Mouse (Mus musculus): ENCODE measurements at regions not wholly inside any gene's neighbourhood (a gene's known extent, or its start where the extent isn't known, plus 50 kb on each side); places are given as distances from the start of the nearest gene placed in this dataset.

DNA sequence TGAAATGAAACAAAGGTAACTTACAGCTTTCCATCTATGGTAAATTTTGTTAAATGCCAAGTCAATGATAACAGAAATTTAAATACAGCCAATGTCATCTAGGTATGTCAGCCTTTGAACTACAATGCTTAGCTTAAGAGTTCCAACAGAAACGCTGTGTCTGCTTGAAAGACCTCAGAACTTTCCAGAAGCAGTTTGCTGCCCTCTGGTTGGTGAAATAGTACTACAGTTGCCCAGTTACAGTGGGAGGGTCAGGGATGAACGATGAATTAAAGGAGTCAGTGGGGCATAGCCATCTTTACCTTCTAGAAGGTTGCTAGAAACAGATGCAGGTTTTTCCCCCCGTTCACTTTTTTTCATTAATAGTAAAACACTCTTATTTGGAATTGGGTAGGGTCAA is 201.0 kb upstream of the Klf12 start:
- 81% methylated on average over 3 of the region's 3 CpGs for WGBS
- H3K27me3 ChIP-seq (ENCODE audit: control insufficient read depth, insufficient read depth, low read depth, low read length): no peaks in the 10 kb centered on the region
- no peak overlapping the region for H3K27ac ChIP-seq (ENCODE audit: low read length)
- H3K4me3 ChIP-seq (ENCODE audit: low read depth, low read length): no peak overlapping the region
- no peak overlapping the region for H3K4me2 ChIP-seq (ENCODE audit: low read length)
- ATAC-seq: no peak
- no peak overlapping the region for H3K9ac ChIP-seq (ENCODE audit: low read depth, low read length)
- H3K36me3 ChIP-seq (ENCODE audit: control insufficient read depth, insufficient read depth, low read length): no peaks in the 10 kb centered on the region
- no peaks in the 10 kb centered on the region for H3K4me1 ChIP-seq (ENCODE audit: control insufficient read depth, insufficient read depth, low read length)
- no peaks in the 10 kb centered on the region for H3K9me3 ChIP-seq (replicated peaks; ENCODE audit: control insufficient read depth, low read length, poor library complexity, severe bottlenecking)

DNA sequence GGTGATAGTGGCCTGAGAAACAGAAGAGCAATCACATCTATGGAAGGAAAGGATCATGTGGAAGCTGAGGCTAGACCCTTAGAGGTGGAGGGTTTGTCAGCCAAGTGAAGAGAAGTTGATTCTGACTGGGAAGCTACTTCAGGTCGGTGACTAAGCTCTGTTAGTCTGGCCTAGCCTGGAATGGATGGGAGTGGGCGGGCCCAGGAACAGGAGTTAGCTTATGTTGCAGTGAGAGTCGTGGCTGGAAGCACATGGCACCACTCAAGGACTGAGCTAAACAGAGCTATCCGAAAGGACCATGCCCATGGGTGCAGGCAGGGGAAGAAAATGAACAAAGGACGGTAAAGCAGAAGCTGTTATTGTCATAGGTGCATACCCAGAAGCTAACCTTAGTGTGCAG is 199.6 kb upstream of the Klf12 start:
- Histone ChIP-seq H3K9me3 (replicated peaks; ENCODE audit: control insufficient read depth, low read length, poor library complexity, severe bottlenecking) (no peaks in the 10 kb centered on the region), H3K27ac (ENCODE audit: low read length) (no peak overlapping the region), H3K4me1 (ENCODE audit: control insufficient read depth, insufficient read depth, low read length) (no peaks in the 10 kb centered on the region), H3K4me2 (ENCODE audit: low read length) (no peak overlapping the region), H3K27me3 (ENCODE audit: control insufficient read depth, insufficient read depth, low read depth, low read length) (no peaks in the 10 kb centered on the region), H3K4me3 (ENCODE audit: low read depth, low read length) (no peak overlapping the region), H3K36me3 (ENCODE audit: control insufficient read depth, insufficient read depth, low read length) (no peaks in the 10 kb centered on the region), H3K9ac (ENCODE audit: low read depth, low read length) (no peak overlapping the region)
- no peak for ATAC-seq
- 76% methylated on average over 5 of the region's 5 CpGs for WGBS

DNA sequence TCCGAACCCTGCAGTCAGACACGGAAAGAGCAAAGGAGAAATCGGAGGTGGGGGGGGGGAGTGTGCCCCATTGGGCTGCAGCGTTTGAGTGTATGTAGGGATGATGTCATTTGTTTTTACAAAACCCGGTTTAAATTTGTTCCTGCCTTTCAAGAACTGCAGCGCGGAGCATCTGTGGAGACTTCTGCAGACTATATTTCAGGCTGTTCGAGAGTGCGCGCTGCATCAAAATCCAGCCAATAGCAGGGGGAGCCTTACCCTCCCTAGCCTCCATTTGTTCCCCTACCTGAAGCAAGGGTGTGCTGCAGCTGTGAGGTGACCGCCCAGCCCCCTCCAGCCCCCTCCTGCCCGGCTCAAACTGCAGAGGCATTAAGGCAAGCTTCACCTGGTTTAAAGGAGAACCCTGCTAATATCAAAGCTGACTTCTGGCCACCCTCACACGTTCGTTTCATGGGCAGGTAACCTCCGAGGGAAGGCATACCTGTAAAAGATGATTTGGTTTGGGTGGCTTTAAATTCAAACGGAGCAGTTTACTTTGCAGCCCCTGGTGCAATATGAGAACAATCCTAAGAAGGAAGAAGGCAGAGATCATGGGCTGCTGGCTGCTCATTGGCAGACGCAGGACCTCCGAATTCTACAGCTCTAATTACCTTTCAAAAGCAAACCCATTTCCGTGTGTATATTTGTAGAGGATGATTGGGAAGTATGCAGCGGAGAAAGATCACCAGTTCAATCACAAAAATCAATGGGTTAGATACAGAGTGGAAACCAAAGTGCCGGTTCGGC is 193.3 kb upstream of the Klf12 start:
- Histone ChIP-seq H3K27ac (ENCODE audit: low read length) (peak overlapping the region; percentile 23; the same call in 1 of the 2 replicates), H3K27me3 (ENCODE audit: control insufficient read depth, insufficient read depth, low read depth, low read length) (no peaks in the 10 kb centered on the region), H3K4me3 (ENCODE audit: low read depth, low read length) (peak overlapping the region; percentile 36), H3K4me1 (ENCODE audit: control insufficient read depth, insufficient read depth, low read length) (peaks cover 3% of the 10 kb centered on the region), H3K9me3 (replicated peaks; ENCODE audit: control insufficient read depth, low read length, poor library complexity, severe bottlenecking) (no peaks in the 10 kb centered on the region), H3K36me3 (ENCODE audit: control insufficient read depth, insufficient read depth, low read length) (no peaks in the 10 kb centered on the region), H3K4me2 (ENCODE audit: low read length) (peak overlapping the region; percentile 62), H3K9ac (ENCODE audit: low read depth, low read length) (peak overlapping the region; percentile 57)
- 7% methylated on average over 22 of the region's 22 CpGs for WGBS
- peak; percentile 97 for ATAC-seq

DNA sequence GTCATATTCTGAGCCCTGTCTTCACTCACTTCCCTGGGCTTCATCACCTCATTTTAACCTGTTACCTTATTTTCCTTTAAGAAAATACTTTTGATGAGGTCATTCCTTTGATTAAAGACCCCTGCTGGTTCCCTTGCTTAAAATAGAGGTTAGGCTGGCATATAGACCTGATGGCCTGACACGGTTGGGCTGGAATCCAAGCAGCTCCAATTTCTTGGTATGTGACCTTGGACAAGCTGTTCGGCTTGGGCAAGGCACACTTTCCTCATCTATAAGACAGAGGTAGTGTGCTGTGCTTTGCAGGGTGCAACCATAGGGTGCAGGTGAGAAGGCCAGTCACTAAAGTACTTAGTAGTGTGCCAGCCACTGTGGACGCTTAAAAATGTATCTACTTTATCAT is 183.8 kb upstream of the Klf12 start:
- no peaks in the 10 kb centered on the region for H3K36me3 ChIP-seq (ENCODE audit: control insufficient read depth, insufficient read depth, low read length)
- no peaks in the 10 kb centered on the region for H3K4me1 ChIP-seq (ENCODE audit: control insufficient read depth, insufficient read depth, low read length)
- H3K4me2 ChIP-seq (ENCODE audit: low read length): no peak overlapping the region
- WGBS: 88% methylated on average over 3 of the region's 3 CpGs
- no peak overlapping the region for H3K27ac ChIP-seq (ENCODE audit: low read length)
- H3K9ac ChIP-seq (ENCODE audit: low read depth, low read length): no peak overlapping the region
- ATAC-seq: no peak
- no peak overlapping the region for H3K4me3 ChIP-seq (ENCODE audit: low read depth, low read length)
- no peaks in the 10 kb centered on the region for H3K27me3 ChIP-seq (ENCODE audit: control insufficient read depth, insufficient read depth, low read depth, low read length)
- no peaks in the 10 kb centered on the region for H3K9me3 ChIP-seq (replicated peaks; ENCODE audit: control insufficient read depth, low read length, poor library complexity, severe bottlenecking)

DNA sequence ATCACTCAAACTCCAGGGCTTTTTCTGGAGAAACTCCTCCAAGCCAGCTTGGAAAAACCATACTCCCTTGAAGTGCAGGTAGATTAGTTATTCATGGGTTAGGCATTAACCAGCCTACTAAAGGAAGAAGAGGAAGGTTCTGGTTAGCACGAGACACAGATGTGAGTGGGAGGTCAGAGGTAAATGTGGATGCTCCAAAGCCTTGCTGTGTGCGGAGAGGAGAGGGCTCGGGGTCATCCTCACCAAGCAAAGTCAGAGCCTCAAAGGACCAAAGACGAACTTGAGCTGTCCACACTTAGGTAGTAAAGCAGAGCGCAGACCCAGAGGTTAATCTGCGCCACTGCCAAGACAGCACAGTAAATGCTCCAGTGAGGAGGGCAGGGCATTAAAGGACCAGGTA is 177.8 kb upstream of the Klf12 start:
- 83% methylated on average over 6 of the region's 6 CpGs for WGBS
- Histone ChIP-seq H3K4me1 (ENCODE audit: control insufficient read depth, insufficient read depth, low read length) (peaks cover 41% of the 10 kb centered on the region), H3K4me2 (ENCODE audit: low read length) (no peak overlapping the region), H3K9me3 (replicated peaks; ENCODE audit: control insufficient read depth, low read length, poor library complexity, severe bottlenecking) (no peaks in the 10 kb centered on the region), H3K4me3 (ENCODE audit: low read depth, low read length) (no peak overlapping the region), H3K9ac (ENCODE audit: low read depth, low read length) (no peak overlapping the region), H3K27ac (ENCODE audit: low read length) (peak overlapping the region; percentile 72; the same call in 1 of the 2 replicates), H3K27me3 (ENCODE audit: control insufficient read depth, insufficient read depth, low read depth, low read length) (no peaks in the 10 kb centered on the region), H3K36me3 (ENCODE audit: control insufficient read depth, insufficient read depth, low read length) (no peaks in the 10 kb centered on the region)
- no peak for ATAC-seq

DNA sequence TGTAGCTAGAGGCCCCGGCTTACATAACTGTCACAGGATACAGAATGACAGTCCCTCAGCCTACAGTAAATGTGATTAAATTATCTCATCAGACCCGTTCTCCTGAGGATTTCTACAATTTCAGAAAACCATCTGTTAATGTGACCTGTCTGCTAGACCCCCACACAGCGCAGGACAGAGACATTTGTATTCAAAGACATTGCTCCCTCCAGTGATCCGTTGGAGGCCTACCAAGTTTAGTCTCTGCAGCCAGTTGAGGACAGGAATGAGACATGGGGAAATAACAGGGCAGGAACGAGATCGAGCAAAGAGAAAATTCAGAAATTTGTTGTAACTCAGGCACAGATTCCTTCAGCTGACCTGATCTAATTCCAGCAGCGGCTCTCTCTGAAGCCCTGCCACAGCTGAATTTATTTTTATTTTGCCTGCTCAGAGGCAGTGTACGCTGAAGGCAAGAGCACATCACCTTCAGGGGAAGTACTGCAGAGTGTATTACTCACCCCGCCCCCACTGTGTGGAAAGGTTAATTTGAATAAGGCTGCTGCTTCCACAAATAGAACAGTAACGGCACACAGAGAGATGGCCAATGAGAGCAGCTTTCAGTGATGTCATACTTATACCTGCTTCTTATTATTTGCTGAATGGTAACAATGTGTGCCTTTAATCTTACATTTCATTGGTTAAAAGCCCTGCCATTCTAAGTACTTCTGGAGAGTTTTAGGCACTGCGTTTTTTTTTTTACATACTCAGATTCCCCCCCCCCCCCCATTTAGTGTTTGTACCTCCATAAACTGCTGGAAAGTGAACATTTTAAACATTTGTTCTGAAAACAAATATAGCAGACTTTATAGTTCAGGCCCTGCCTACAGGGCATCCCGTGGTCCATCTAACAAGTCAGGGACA is 176.9 kb upstream of the Klf12 start:
- peak overlapping the region; percentile 42 for H3K9ac ChIP-seq (ENCODE audit: low read depth, low read length)
- WGBS: 22% methylated on average over 12 of the region's 12 CpGs

DNA sequence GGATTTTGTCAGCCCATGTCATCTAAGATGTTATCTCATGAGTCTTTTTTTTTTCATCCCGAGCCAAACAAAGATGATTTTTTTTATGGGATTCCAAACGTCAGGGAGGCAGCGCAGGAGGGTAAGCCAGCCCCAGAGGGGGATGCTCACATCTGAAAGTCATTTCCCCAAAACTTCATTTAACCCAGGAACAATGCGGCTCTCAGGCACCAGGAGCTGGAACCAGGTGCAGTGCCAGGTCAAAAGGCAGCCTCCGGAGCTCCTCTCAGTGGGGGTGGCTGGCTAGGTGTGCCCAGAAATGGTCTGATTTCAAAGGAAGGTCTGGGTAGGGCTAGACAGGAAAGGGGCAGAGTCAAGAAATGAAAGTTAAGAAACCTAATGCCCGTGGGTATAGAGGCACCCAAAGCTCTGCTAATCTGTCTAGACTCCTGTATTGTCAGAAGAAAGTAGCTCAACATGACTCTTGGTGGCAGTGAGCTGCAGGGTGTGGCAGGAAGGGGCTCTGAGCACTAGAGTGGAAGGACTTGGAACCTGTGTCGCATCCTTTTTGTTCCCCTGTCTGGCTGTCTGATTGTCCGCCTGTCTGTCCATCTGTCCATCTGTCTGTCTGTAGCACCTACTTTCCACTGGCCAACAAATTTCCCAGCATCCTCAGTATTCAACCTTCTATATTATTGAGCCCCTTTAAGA is 175.3 kb upstream of the Klf12 start:
- H3K4me2 ChIP-seq (ENCODE audit: low read length): peak overlapping the region; percentile 62
- no peak for ATAC-seq
- no peaks in the 10 kb centered on the region for H3K27me3 ChIP-seq (ENCODE audit: control insufficient read depth, insufficient read depth, low read depth, low read length)
- peak overlapping the region; percentile 26 for H3K4me3 ChIP-seq (ENCODE audit: low read depth, low read length)
- peak overlapping the region; percentile 93 for H3K27ac ChIP-seq (ENCODE audit: low read length)
- peaks cover 41% of the 10 kb centered on the region for H3K4me1 ChIP-seq (ENCODE audit: control insufficient read depth, insufficient read depth, low read length)
- H3K36me3 ChIP-seq (ENCODE audit: control insufficient read depth, insufficient read depth, low read length): no peaks in the 10 kb centered on the region
- no peaks in the 10 kb centered on the region for H3K9me3 ChIP-seq (replicated peaks; ENCODE audit: control insufficient read depth, low read length, poor library complexity, severe bottlenecking)
- peak overlapping the region; percentile 63 for H3K9ac ChIP-seq (ENCODE audit: low read depth, low read length)
- 11% methylated on average over 8 of the region's 8 CpGs for WGBS

More for the DNA sequence above, 176.9 kb upstream of the Klf12 start:
- no peaks in the 10 kb centered on the region for H3K27me3 ChIP-seq (ENCODE audit: control insufficient read depth, insufficient read depth, low read depth, low read length)
- H3K9me3 ChIP-seq (replicated peaks; ENCODE audit: control insufficient read depth, low read length, poor library complexity, severe bottlenecking): no peaks in the 10 kb centered on the region
- peak overlapping the region; percentile 72 for H3K27ac ChIP-seq (ENCODE audit: low read length)
- ATAC-seq: peak; percentile 92
- H3K4me3 ChIP-seq (ENCODE audit: low read depth, low read length): peak overlapping the region; percentile 11; the same call in 1 of the 2 replicates
- peaks cover 41% of the 10 kb centered on the region for H3K4me1 ChIP-seq (ENCODE audit: control insufficient read depth, insufficient read depth, low read length)
- H3K4me2 ChIP-seq (ENCODE audit: low read length): peak overlapping the region; percentile 47
- H3K36me3 ChIP-seq (ENCODE audit: control insufficient read depth, insufficient read depth, low read length): no peaks in the 10 kb centered on the region

DNA sequence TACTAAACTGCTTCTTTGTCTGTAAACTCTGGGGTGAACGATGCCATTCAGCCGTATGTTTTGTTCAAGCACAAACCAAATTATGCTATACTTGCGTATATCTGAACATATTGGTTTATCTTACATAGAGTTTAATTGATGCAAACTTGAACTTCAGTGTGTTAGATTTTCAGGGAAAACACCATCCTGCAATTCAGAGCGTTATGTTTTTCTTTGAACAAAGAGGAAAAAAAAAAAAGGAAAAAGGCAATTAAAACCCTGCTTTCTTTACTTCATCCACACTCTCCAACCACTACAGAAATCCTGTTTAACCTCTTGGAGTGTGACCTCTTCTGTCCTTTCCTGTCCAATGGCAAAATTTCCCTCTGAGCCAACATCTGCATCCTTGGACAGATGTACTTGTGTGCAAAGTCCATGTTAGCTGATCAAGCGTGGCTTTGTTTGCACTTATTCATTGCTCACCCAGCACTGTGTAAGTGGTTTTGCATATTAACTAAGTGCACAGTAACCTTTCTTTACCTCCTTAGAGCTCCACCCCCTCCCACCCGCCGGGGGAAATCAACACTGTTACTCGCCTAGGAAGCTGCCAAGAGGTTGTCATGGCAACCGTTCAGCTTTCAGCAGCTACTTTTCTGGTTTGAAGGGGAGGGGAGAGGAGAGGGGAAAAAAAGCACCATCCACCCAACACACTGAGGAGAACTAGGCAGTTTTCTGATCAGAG is 174.4 kb upstream of the Klf12 start:
- Histone ChIP-seq H3K4me2 (ENCODE audit: low read length) (peak overlapping the region; percentile 62), H3K27me3 (ENCODE audit: control insufficient read depth, insufficient read depth, low read depth, low read length) (no peaks in the 10 kb centered on the region), H3K9ac (ENCODE audit: low read depth, low read length) (no peak overlapping the region; the same call in 1 of the 2 replicates), H3K9me3 (replicated peaks; ENCODE audit: control insufficient read depth, low read length, poor library complexity, severe bottlenecking) (no peaks in the 10 kb centered on the region), H3K27ac (ENCODE audit: low read length) (peak overlapping the region; percentile 93), H3K4me3 (ENCODE audit: low read depth, low read length) (peak overlapping the region; percentile 26), H3K4me1 (ENCODE audit: control insufficient read depth, insufficient read depth, low read length) (peaks cover 41% of the 10 kb centered on the region), H3K36me3 (ENCODE audit: control insufficient read depth, insufficient read depth, low read length) (no peaks in the 10 kb centered on the region)
- 6% methylated on average over 9 of the region's 9 CpGs for WGBS
- ATAC-seq: peak; percentile 88

Data from midbrain, embryonic 16.5 days (tissue).